Mouse (Mus musculus) urinary bladder, adult 2 months (tissue): ENCODE measurements at regions not wholly inside any gene's neighbourhood (a gene's known extent, or its start where the extent isn't known, plus 50 kb on each side); places are given as distances from the start of the nearest gene placed in this dataset.

Experiments
- DNase-seq: peaks from one replicate; pipeline ENCODE4 v3.0.0; 2022; ENCODE audit warnings: low spot score

GRCm38 (mm10) chr2:128368534-128369273, 222.3 kb upstream of the Spdye4c start:
- no peak for DNase-seq

GRCm38 (mm10) chr2:128370821-128371220, 220.2 kb upstream of the Spdye4c start:
- no peak for DNase-seq

GRCm38 (mm10) chr2:128372204-128372603, 218.8 kb upstream of the Spdye4c start:
- DNase-seq, result no peak

GRCm38 (mm10) chr2:128373363-128374252, 217.4 kb upstream of the Spdye4c start:
- no peak for DNase-seq

GRCm38 (mm10) chr2:128374253-128374566, 216.8 kb upstream of the Spdye4c start:
- DNase-seq, result no peak

- no peak for DNase-seq
Observed at GRCm38 (mm10) chr2:128374926-128375325, 216.1 kb upstream of the Spdye4c start.

- no peak for DNase-seq
Observed at GRCm38 (mm10) chr2:128375827-128376226, 215.2 kb upstream of the Spdye4c start.

- DNase-seq, result no peak
Observed at GRCm38 (mm10) chr2:128377176-128377575, 213.8 kb upstream of the Spdye4c start.

- no peak for DNase-seq
Observed at GRCm38 (mm10) chr2:128377680-128378079, 213.3 kb upstream of the Spdye4c start.

GRCm38 (mm10) chr2:128378456-128378855, 212.6 kb upstream of the Spdye4c start:
- DNase-seq, result no peak

GRCm38 (mm10) chr2:128379151-128379550, 211.9 kb upstream of the Spdye4c start:
- DNase-seq, result no peak

- no peak for DNase-seq
Observed at GRCm38 (mm10) chr2:128379554-128379953, 211.5 kb upstream of the Spdye4c start.

- no peak for DNase-seq
Observed at GRCm38 (mm10) chr2:128380581-128380980, 210.4 kb upstream of the Spdye4c start.

GRCm38 (mm10) chr2:128381684-128382205, 209.3 kb upstream of the Spdye4c start:
- no peak for DNase-seq

- no peak for DNase-seq
Observed at GRCm38 (mm10) chr2:128382473-128382872, 208.5 kb upstream of the Spdye4c start.

GRCm38 (mm10) chr2:128384612-128385011, 206.4 kb upstream of the Spdye4c start:
- DNase-seq, result no peak

- DNase-seq, result no peak
Observed at GRCm38 (mm10) chr2:128386846-128387621, 204.0 kb upstream of the Spdye4c start.

- no peak for DNase-seq
Observed at GRCm38 (mm10) chr2:128387851-128388471, 203.0 kb upstream of the Spdye4c start.

GRCm38 (mm10) chr2:128388883-128389470, 202.0 kb upstream of the Spdye4c start:
- no peak for DNase-seq

GRCm38 (mm10) chr2:128392344-128392743, 198.7 kb upstream of the Spdye4c start:
- DNase-seq, result no peak

GRCm38 (mm10) chr2:128393401-128393800, 197.6 kb upstream of the Spdye4c start:
- DNase-seq, result no peak
